Mouse (Mus musculus): ENCODE measurements around the gene Klhl12.
"Not testable (repeated sequence)": the region's sequence is repeated elsewhere in the genome, so short reads cannot be mapped to it uniquely, and the experiment has no call there.

The Klhl12 gene

GRCm38 (mm10) chr1:134513876-134514590 is 58.7 kb downstream of the Klhl12 start:
- DNase-seq (ENCODE audit: extremely low read depth, low read depth): no peak

- DNase-seq (ENCODE audit: extremely low read depth, low read depth): no peak
Observed at GRCm38 (mm10) chr1:134515891-134516290, 60.6 kb downstream of the Klhl12 start.

GRCm38 (mm10) chr1:134516491-134517198 is 61.3 kb downstream of the Klhl12 start:
- no peak for DNase-seq (ENCODE audit: extremely low read depth, low read depth)

- not testable (repeated sequence) for DNase-seq (ENCODE audit: extremely low read depth, low read depth)
Observed at GRCm38 (mm10) chr1:134517841-134518240, 62.5 kb downstream of the Klhl12 start.

GRCm38 (mm10) chr1:134518677-134519076 is 63.3 kb downstream of the Klhl12 start:
- DNase-seq (ENCODE audit: extremely low read depth, low read depth): peak; percentile 90

GRCm38 (mm10) chr1:134519201-134519600 is 63.9 kb downstream of the Klhl12 start:
- not testable (repeated sequence) for DNase-seq (ENCODE audit: extremely low read depth, low read depth)

- DNase-seq (ENCODE audit: extremely low read depth, low read depth): peak; percentile 42
Observed at GRCm38 (mm10) chr1:134520001-134520721, 64.8 kb downstream of the Klhl12 start.

GRCm38 (mm10) chr1:134521163-134521562 is 65.8 kb downstream of the Klhl12 start:
- DNase-seq (ENCODE audit: extremely low read depth, low read depth): peak; percentile 61

GRCm38 (mm10) chr1:134522325-134522724 is 67.0 kb downstream of the Klhl12 start:
- no peak for DNase-seq (ENCODE audit: extremely low read depth, low read depth)

GRCm38 (mm10) chr1:134524424-134524823 is 69.1 kb downstream of the Klhl12 start:
- DNase-seq (ENCODE audit: extremely low read depth, low read depth): no peak

- no peak for DNase-seq (ENCODE audit: extremely low read depth, low read depth)
Observed at GRCm38 (mm10) chr1:134525015-134525414, 69.7 kb downstream of the Klhl12 start.

- DNase-seq (ENCODE audit: extremely low read depth, low read depth): peak; percentile 93
Observed at GRCm38 (mm10) chr1:134526752-134527151, 71.4 kb downstream of the Klhl12 start.

- no peak for DNase-seq (ENCODE audit: extremely low read depth, low read depth)
Observed at GRCm38 (mm10) chr1:134530618-134531017, 75.3 kb downstream of the Klhl12 start.

- not testable (repeated sequence) for DNase-seq (ENCODE audit: extremely low read depth, low read depth)
Observed at GRCm38 (mm10) chr1:134533710-134534109, 78.4 kb downstream of the Klhl12 start.

- DNase-seq (ENCODE audit: extremely low read depth, low read depth): no peak
Observed at GRCm38 (mm10) chr1:134535054-134535453, 79.7 kb downstream of the Klhl12 start.

- DNase-seq (ENCODE audit: extremely low read depth, low read depth): no peak
Observed at GRCm38 (mm10) chr1:134535513-134535912, 80.2 kb downstream of the Klhl12 start.

GRCm38 (mm10) chr1:134540610-134541009 is 85.3 kb downstream of the Klhl12 start:
- DNase-seq (ENCODE audit: extremely low read depth, low read depth): no peak

All from MEL-GATA-1-ER (cell line).